Mouse (Mus musculus): Measurements from ENCODE around the gene Usp31. TPM values are rescaled to one million over a fixed set of nuclear protein-coding genes. Genes with fewer than 3 reads are reported as not detected.

Gene Usp31
- polyA plus RNA-seq, 1 experiment from 2014 or later: 3.3 TPM

GRCm38 (mm10) chr7:121691803-121692202, 15.2 kb downstream of the Usp31 start:
- ATAC-seq (replicated peaks; ENCODE audit: insufficient number of reproducible peaks, low FRiP score, low TSS enrichment, low read depth): no peak
- H3K27ac ChIP-seq (replicated peaks; ENCODE audit: low read depth, low read length): no peak overlapping the region

GRCm38 (mm10) chr7:121689338-121689737, 17.7 kb downstream of the Usp31 start:
- no peak overlapping the region for H3K27ac ChIP-seq (replicated peaks; ENCODE audit: low read depth, low read length)
- no peaks in the 10 kb centered on the region for H3K4me1 ChIP-seq (ENCODE audit: control insufficient read depth, insufficient read depth, low read length)
- H3K36me3 ChIP-seq (replicated peaks; ENCODE audit: control insufficient read depth, insufficient read depth, low read depth, low read length): no peaks in the 10 kb centered on the region
- ATAC-seq (replicated peaks; ENCODE audit: insufficient number of reproducible peaks, low FRiP score, low TSS enrichment, low read depth) (no peak), DNase-seq (ENCODE audit: low spot score) (no peak)
- no peak overlapping the region for H3K9ac ChIP-seq (replicated peaks; ENCODE audit: low read length)
- H3K27me3 ChIP-seq (ENCODE audit: control insufficient read depth, insufficient read depth, low read length): no peaks in the 10 kb centered on the region
- H3K9me3 ChIP-seq (replicated peaks; ENCODE audit: control insufficient read depth, low read length): no peaks in the 10 kb centered on the region
- H3K4me2 ChIP-seq (ENCODE audit: low read depth, low read length): no peak overlapping the region
- H3K4me3 ChIP-seq (ENCODE audit: low read depth, low read length): no peak overlapping the region

More at GRCm38 (mm10) chr7:121691803-121692202, 15.2 kb downstream of the Usp31 start:
- Histone ChIP-seq H3K27me3 (ENCODE audit: control insufficient read depth, insufficient read depth, low read length) (no peaks in the 10 kb centered on the region), H3K4me1 (ENCODE audit: control insufficient read depth, insufficient read depth, low read length) (no peaks in the 10 kb centered on the region), H3K36me3 (replicated peaks; ENCODE audit: control insufficient read depth, insufficient read depth, low read depth, low read length) (no peaks in the 10 kb centered on the region), H3K9me3 (replicated peaks; ENCODE audit: control insufficient read depth, low read length) (no peaks in the 10 kb centered on the region), H3K9ac (replicated peaks; ENCODE audit: low read length) (no peak overlapping the region), H3K4me2 (ENCODE audit: low read depth, low read length) (no peak overlapping the region), H3K4me3 (ENCODE audit: low read depth, low read length) (no peak overlapping the region)
- no peak for DNase-seq (ENCODE audit: low spot score)
- WGBS: 84% methylated on average over 2 of the region's 2 CpGs

GRCm38 (mm10) chr7:121685140-121685984, 21.7 kb downstream of the Usp31 start:
- Histone ChIP-seq H3K27me3 (ENCODE audit: control insufficient read depth, insufficient read depth, low read length) (no peaks in the 10 kb centered on the region), H3K4me2 (ENCODE audit: low read depth, low read length) (no peak overlapping the region), H3K27ac (replicated peaks; ENCODE audit: low read depth, low read length) (no peak overlapping the region), H3K9me3 (replicated peaks; ENCODE audit: control insufficient read depth, low read length) (no peaks in the 10 kb centered on the region), H3K9ac (replicated peaks; ENCODE audit: low read length) (no peak overlapping the region), H3K36me3 (replicated peaks; ENCODE audit: control insufficient read depth, insufficient read depth, low read depth, low read length) (no peaks in the 10 kb centered on the region), H3K4me1 (ENCODE audit: control insufficient read depth, insufficient read depth, low read length) (no peaks in the 10 kb centered on the region), H3K4me3 (ENCODE audit: low read depth, low read length) (no peak overlapping the region)
- DNase-seq (ENCODE audit: low spot score) (no peak), ATAC-seq (replicated peaks; ENCODE audit: insufficient number of reproducible peaks, low FRiP score, low TSS enrichment, low read depth) (no peak)
- WGBS: 91% methylated on average over 5 of the region's 5 CpGs

- ATAC-seq (replicated peaks; ENCODE audit: insufficient number of reproducible peaks, low FRiP score, low TSS enrichment, low read depth) (no peak), DNase-seq (ENCODE audit: low spot score) (no peak)
- no peak overlapping the region for H3K4me3 ChIP-seq (ENCODE audit: low read depth, low read length)
- H3K27me3 ChIP-seq (ENCODE audit: control insufficient read depth, insufficient read depth, low read length): no peaks in the 10 kb centered on the region
- H3K9ac ChIP-seq (replicated peaks; ENCODE audit: low read length): no peak overlapping the region
- no peaks in the 10 kb centered on the region for H3K4me1 ChIP-seq (ENCODE audit: control insufficient read depth, insufficient read depth, low read length)
- no peak overlapping the region for H3K27ac ChIP-seq (replicated peaks; ENCODE audit: low read depth, low read length)
- no peaks in the 10 kb centered on the region for H3K9me3 ChIP-seq (replicated peaks; ENCODE audit: control insufficient read depth, low read length)
- no peak overlapping the region for H3K4me2 ChIP-seq (ENCODE audit: low read depth, low read length)
- H3K36me3 ChIP-seq (replicated peaks; ENCODE audit: control insufficient read depth, insufficient read depth, low read depth, low read length): no peaks in the 10 kb centered on the region
These were observed 25.9 kb downstream of the Usp31 start for GRCm38 (mm10) chr7:121681191-121681590.

- Histone ChIP-seq H3K27me3 (ENCODE audit: control insufficient read depth, insufficient read depth, low read length) (no peaks in the 10 kb centered on the region), H3K9ac (replicated peaks; ENCODE audit: low read length) (no peak overlapping the region), H3K4me1 (ENCODE audit: control insufficient read depth, insufficient read depth, low read length) (no peaks in the 10 kb centered on the region), H3K27ac (replicated peaks; ENCODE audit: low read depth, low read length) (no peak overlapping the region), H3K4me2 (ENCODE audit: low read depth, low read length) (no peak overlapping the region), H3K9me3 (replicated peaks; ENCODE audit: control insufficient read depth, low read length) (no peaks in the 10 kb centered on the region), H3K4me3 (ENCODE audit: low read depth, low read length) (no peak overlapping the region), H3K36me3 (replicated peaks; ENCODE audit: control insufficient read depth, insufficient read depth, low read depth, low read length) (no peaks in the 10 kb centered on the region)
- ATAC-seq (replicated peaks; ENCODE audit: insufficient number of reproducible peaks, low FRiP score, low TSS enrichment, low read depth): no peak
- no peak for DNase-seq (ENCODE audit: low spot score)
- WGBS: 67% methylated on average over 4 of the region's 4 CpGs
These were observed 29.8 kb downstream of the Usp31 start for GRCm38 (mm10) chr7:121677105-121677753.

- Histone ChIP-seq H3K9me3 (replicated peaks; ENCODE audit: control insufficient read depth, low read length) (no peaks in the 10 kb centered on the region), H3K27ac (replicated peaks; ENCODE audit: low read depth, low read length) (no peak overlapping the region), H3K9ac (replicated peaks; ENCODE audit: low read length) (no peak overlapping the region), H3K4me3 (ENCODE audit: low read depth, low read length) (no peak overlapping the region), H3K27me3 (ENCODE audit: control insufficient read depth, insufficient read depth, low read length) (no peaks in the 10 kb centered on the region), H3K4me1 (ENCODE audit: control insufficient read depth, insufficient read depth, low read length) (no peaks in the 10 kb centered on the region), H3K4me2 (ENCODE audit: low read depth, low read length) (no peak overlapping the region), H3K36me3 (replicated peaks; ENCODE audit: control insufficient read depth, insufficient read depth, low read depth, low read length) (no peaks in the 10 kb centered on the region; the same call in 1 of the 2 replicates)
- WGBS: 84% methylated on average over 1 of the region's 1 CpGs
- ATAC-seq (replicated peaks; ENCODE audit: insufficient number of reproducible peaks, low FRiP score, low TSS enrichment, low read depth) (no peak), DNase-seq (ENCODE audit: low spot score) (no peak)
These were observed 46.3 kb downstream of the Usp31 start for GRCm38 (mm10) chr7:121660705-121661104.

GRCm38 (mm10) chr7:121658866-121659265, 48.2 kb downstream of the Usp31 start:
- no peak overlapping the region for H3K4me3 ChIP-seq (ENCODE audit: low read depth, low read length)
- no peak overlapping the region for H3K27ac ChIP-seq (replicated peaks; ENCODE audit: low read depth, low read length)
- ATAC-seq (replicated peaks; ENCODE audit: insufficient number of reproducible peaks, low FRiP score, low TSS enrichment, low read depth): no peak
- no peak for DNase-seq (ENCODE audit: low spot score)
- WGBS: 90% methylated on average over 7 of the region's 7 CpGs
- no peaks in the 10 kb centered on the region for H3K27me3 ChIP-seq (ENCODE audit: control insufficient read depth, insufficient read depth, low read length)
- no peaks in the 10 kb centered on the region for H3K9me3 ChIP-seq (replicated peaks; ENCODE audit: control insufficient read depth, low read length)
- H3K36me3 ChIP-seq (replicated peaks; ENCODE audit: control insufficient read depth, insufficient read depth, low read depth, low read length): no peaks in the 10 kb centered on the region
- no peaks in the 10 kb centered on the region for H3K4me1 ChIP-seq (ENCODE audit: control insufficient read depth, insufficient read depth, low read length)
- no peak overlapping the region for H3K9ac ChIP-seq (replicated peaks; ENCODE audit: low read length)
- H3K4me2 ChIP-seq (ENCODE audit: low read depth, low read length): no peak overlapping the region

- DNase-seq (ENCODE audit: low spot score) (no peak), ATAC-seq (replicated peaks; ENCODE audit: insufficient number of reproducible peaks, low FRiP score, low TSS enrichment, low read depth) (no peak)
- Histone ChIP-seq H3K4me2 (ENCODE audit: low read depth, low read length) (no peak overlapping the region), H3K4me3 (ENCODE audit: low read depth, low read length) (no peak overlapping the region), H3K36me3 (replicated peaks; ENCODE audit: control insufficient read depth, insufficient read depth, low read depth, low read length) (no peaks in the 10 kb centered on the region; the same call in 1 of the 2 replicates), H3K27me3 (ENCODE audit: control insufficient read depth, insufficient read depth, low read length) (no peaks in the 10 kb centered on the region), H3K9ac (replicated peaks; ENCODE audit: low read length) (no peak overlapping the region), H3K27ac (replicated peaks; ENCODE audit: low read depth, low read length) (no peak overlapping the region), H3K9me3 (replicated peaks; ENCODE audit: control insufficient read depth, low read length) (no peaks in the 10 kb centered on the region), H3K4me1 (ENCODE audit: control insufficient read depth, insufficient read depth, low read length) (no peaks in the 10 kb centered on the region)
- whole genome bisulfite sequencing: 71% methylated on average over 2 of the region's 2 CpGs
These were observed 52.4 kb downstream of the Usp31 start for GRCm38 (mm10) chr7:121654675-121655074.

Measured in embryonic facial prominence, embryonic 11.5 days (tissue).